Mouse (Mus musculus): ENCODE data around the gene Epn3. TPM values are rescaled to one million over a fixed set of nuclear protein-coding genes. Genes with fewer than 3 reads are reported as not detected.

Epn3 gene
- 10 to 100 TPM; 10.3 to 13.2 TPM for total RNA-seq (2021)
- long read RNA-seq, experiment 1, partial matches to known transcripts = 5 of 14 reads
- long read RNA-seq, experiment 1, other reads (novel, unspliced or antisense) = 7 of 14 reads
- long read RNA-seq, experiment 2, partial matches to known transcripts = 4 of 15 reads
- long read RNA-seq, experiment 2, other reads (novel, unspliced or antisense) = 7 of 15 reads

- no peak for DNase-seq (ENCODE audit: low spot score in 2 of 2)
Measured at GRCm38 (mm10) chr11:94499661-94500152, at the start of gene Epn3. Gene Epn3 (minus strand): TSS chr11:94499974.

- peak; percentile 90 to 97 for DNase-seq (ENCODE audit: low spot score in 2 of 2)
Measured at GRCm38 (mm10) chr11:94548888-94549690, 49.3 kb upstream of the Epn3 start, which contains the start of gene Rsad1. Gene Rsad1 (minus strand): TSS chr11:94549255.

GRCm38 (mm10) chr11:94548041-94548784 is 48.4 kb upstream of the Epn3 start:
- DNase-seq (ENCODE audit: low spot score in 2 of 2) = no peak

- DNase-seq (ENCODE audit: low spot score in 2 of 2) = no peak
Measured at GRCm38 (mm10) chr11:94547271-94547670, 47.5 kb upstream of the Epn3 start.

- no peak for DNase-seq (ENCODE audit: low spot score in 2 of 2)
Measured at GRCm38 (mm10) chr11:94546381-94546780, 46.6 kb upstream of the Epn3 start.

- no peak for DNase-seq (ENCODE audit: low spot score in 2 of 2)
Measured at GRCm38 (mm10) chr11:94544422-94544821, 44.6 kb upstream of the Epn3 start.

- DNase-seq (ENCODE audit: low spot score in 2 of 2) = peak; percentile 90 to 95
Measured at GRCm38 (mm10) chr11:94543932-94544331, 44.2 kb upstream of the Epn3 start.

GRCm38 (mm10) chr11:94543344-94543743 is 43.6 kb upstream of the Epn3 start:
- no peak for DNase-seq (ENCODE audit: low spot score in 2 of 2)

GRCm38 (mm10) chr11:94542400-94542799 is 42.6 kb upstream of the Epn3 start:
- no peak for DNase-seq (ENCODE audit: low spot score in 2 of 2)

GRCm38 (mm10) chr11:94539761-94540160 is 40.0 kb upstream of the Epn3 start:
- DNase-seq (ENCODE audit: low spot score in 2 of 2) = no peak

GRCm38 (mm10) chr11:94538733-94539292 is 39.0 kb upstream of the Epn3 start:
- no peak for DNase-seq (ENCODE audit: low spot score in 2 of 2)

- no peak for DNase-seq (ENCODE audit: low spot score in 2 of 2)
Measured at GRCm38 (mm10) chr11:94533171-94533570, 33.4 kb upstream of the Epn3 start.

GRCm38 (mm10) chr11:94528879-94529278 is 29.1 kb upstream of the Epn3 start:
- DNase-seq (ENCODE audit: low spot score in 2 of 2) = no peak

- DNase-seq (ENCODE audit: low spot score in 2 of 2) = no peak
Measured at GRCm38 (mm10) chr11:94526171-94526879, 26.6 kb upstream of the Epn3 start.

- peak in 1 of 2 experiments; percentile 21 for DNase-seq (ENCODE audit: low spot score in 2 of 2)
Measured at GRCm38 (mm10) chr11:94521219-94521843, 21.6 kb upstream of the Epn3 start, which contains the start of gene Mycbpap. Gene Mycbpap (minus strand): TSS chr11:94521742.

- no peak for DNase-seq (ENCODE audit: low spot score in 2 of 2)
Measured at GRCm38 (mm10) chr11:94513452-94513851, 13.7 kb upstream of the Epn3 start.

- DNase-seq (ENCODE audit: low spot score in 2 of 2) = no peak
Measured at GRCm38 (mm10) chr11:94508976-94509375, 9.2 kb upstream of the Epn3 start.

GRCm38 (mm10) chr11:94501482-94501881 is 1.7 kb upstream of the Epn3 start:
- no peak for DNase-seq (ENCODE audit: low spot score in 2 of 2)

- no peak for DNase-seq (ENCODE audit: low spot score in 2 of 2)
Measured at GRCm38 (mm10) chr11:94500362-94500761, 588 bp upstream of the Epn3 start.

- DNase-seq (ENCODE audit: low spot score in 2 of 2) = no peak
Measured at GRCm38 (mm10) chr11:94499035-94499434, 739 bp downstream of the Epn3 start.
